Mouse (Mus musculus): Measurements from ENCODE around the gene Ly86.
A peak's percentile ranks its signal among the peaks of the same experiment; 100 is the strongest.

The Ly86 gene

DNA sequence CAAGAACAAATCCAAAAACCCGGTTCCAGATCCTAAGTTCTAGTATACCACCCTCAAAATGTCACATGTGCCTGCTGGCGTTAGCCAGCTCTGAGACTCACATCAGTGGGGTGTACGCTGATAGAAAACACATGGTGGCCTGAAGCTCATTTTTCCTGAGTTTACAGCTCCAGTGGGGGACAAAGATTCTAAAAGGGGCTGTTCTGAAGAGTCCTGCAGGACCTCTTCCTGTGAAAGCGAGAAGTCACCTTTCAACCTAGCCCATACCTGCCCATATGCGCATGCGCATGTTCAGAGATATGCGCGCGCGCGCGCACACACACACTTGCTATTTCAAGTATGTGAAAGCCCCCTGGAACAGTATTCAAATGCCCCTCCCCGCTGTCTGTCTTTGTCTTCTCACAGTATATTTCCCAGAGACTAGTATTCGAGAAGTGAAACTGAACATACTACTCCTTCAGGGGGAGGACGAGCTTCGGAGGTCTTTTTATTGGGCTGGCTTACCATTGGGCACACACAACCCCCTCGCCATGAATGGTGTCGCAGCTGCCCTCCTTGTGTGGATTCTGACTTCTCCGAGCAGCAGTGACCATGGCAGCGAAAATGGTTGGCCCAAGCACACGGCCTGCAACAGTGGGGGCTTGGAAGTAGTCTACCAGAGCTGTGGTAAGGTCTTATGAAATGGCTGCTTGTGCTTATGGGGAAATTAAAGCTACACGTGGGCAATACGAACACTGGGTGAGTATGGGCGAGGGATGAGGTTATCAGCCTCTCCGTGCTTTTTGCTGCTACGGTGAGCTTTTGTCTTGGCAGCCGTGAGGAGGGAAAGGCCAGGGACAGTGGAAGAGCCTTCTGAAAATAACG lies at the start of gene Ly86:
TSS of gene Ly86 (plus strand) at position 300 of the 864 bp plus-strand sequence.
- no peak for DNase-seq

DNA sequence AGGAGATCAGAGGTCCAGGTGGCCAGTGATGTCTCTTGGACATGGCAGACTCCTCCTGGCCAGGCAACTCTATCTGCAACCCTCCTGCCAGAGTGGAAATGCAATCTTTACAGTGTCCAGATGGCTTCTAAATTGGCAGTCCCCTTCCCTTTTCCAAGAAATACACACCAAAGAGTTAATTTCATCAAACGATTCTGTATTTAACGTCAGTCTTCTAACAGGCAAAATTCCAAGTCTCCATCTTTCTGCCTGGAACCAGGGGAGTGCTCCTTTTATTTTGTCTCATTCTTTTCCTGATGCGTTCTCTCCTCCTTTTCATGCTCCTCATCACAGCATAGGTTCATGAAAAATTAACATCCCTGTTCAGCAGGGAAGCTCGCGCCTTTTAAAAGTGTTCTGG lies 47.1 kb upstream of the Ly86 start:
- no peak for DNase-seq

DNA sequence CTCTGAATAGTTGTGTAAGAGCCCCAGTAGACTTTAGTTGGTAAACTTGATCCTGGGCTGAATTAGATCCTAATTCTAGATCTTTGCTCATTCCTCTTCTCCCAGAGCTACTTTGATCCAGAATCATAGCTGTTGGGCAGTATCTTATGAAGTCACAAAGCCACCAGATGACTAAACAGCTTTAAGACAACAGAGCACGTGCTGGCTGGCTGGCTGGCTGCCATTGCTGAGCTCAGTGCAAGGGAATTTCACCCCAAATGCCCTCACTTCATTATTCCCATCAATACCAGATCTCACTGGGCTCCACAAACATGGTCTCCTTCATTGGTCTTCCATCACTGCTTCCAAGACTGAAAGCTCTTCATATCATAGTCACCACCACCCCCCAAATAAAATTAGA lies 46.2 kb upstream of the Ly86 start:
- DNase-seq, result no peak

DNA sequence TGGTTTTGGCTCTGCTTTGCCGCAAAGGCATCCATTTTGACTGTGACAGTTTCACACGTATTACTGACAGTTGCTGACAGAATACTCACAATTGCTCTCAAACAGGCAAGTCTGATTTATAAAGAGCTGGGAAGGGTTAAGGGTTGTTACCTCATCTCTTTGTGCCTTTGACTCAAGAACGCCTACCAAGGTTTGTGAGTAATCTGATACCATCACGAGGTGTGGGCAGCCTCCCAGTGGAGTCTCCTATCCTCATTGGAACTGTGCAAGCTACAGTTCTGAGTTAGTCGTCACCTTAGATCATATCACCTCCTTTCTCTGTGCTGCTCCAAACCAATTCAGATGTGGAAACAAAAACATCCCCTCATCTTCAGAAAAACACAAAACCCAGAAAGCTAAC lies 42.1 kb upstream of the Ly86 start:
- DNase-seq, result no peak

DNA sequence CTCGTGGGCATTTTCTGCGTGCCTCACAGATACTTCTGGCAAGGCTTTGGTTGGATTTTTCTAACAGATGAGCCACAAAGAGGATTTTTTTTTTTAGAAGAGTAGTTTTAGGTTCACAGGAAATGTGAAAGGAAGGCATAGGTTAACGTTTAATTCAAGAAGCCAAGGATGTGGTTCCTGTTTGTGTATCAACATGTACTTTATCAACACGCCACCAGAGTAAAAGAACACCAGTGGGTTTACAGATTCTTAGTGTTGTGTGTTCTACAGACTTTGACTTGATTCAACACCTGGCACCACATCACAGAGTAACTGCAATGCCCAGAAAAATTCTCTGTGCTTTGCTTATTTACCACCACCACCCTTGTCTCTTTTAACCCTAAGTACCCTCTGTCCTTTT lies 37.0 kb upstream of the Ly86 start:
- DNase-seq, result no peak

DNA sequence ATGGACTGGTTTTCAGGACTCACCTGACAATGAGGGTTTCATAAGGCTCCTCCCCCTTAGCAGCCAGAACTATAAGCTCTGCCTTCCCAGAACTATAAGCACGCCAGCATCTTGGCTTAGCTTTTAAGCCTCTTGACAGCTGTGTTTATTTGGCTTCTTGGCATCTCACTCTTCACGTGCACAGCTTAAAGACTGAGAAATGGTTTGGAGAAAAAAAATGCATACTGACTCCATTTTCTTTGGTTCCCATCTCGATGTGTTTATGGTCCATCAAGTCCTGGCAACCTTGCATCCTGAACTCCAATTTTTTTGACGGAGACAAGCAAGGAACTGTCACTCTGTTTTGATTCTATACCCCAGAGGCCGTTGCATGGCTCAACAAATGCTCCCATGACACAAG lies 35.7 kb upstream of the Ly86 start:
- DNase-seq, result peak; percentile 55

DNA sequence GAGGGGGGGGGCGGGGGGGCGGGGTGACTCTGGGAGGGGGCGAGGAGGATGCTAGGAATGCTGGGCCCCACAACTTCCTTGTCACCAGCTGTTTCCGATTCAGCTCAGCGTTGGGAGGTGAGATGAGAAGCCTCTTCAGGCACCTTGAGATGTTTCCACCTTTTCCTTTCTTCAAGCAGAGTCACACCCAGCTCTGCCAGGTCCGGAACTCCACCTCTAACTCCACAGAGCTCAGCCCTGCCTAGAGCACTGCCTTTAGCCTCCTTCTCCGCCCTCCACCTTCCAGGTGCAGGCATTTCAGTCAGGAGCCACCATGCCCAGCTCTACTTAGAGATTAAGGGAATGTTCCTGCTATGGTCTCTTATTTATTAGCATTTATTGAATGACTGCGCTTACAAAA lies 34.7 kb upstream of the Ly86 start:
- DNase-seq, result no peak

DNA sequence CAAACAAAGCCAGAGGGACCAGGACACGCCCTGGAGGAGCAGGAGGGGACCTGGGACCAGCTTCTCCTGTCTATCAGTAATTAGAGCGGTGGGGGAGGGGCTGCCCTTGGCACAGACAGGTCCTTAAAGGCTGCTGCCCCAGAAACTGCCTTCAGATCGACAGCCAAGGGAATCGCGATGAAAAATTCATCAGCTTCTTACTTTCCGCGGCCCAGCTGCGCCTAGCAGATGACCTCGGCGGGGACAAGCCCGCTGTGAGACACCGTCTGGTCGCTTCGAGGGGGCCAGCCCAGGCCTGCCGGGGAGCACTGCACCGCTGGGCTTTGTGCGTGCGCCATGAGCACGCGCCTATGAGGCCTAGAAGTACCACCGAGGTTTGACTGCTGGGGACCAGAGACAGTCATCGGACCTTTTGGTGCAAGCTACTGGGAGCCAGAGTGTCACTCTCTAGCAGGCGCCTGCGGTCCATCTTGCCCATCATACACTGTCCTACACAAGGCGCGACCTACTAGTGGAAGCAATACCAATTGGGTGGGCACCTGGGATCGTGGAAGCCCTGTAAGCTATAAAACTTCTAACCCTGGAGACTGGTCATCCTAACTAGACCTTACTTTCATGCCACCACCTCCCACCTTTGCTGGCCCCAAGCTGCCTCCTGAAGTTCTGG lies 33.3 kb upstream of the Ly86 start:
- DNase-seq, result peak; percentile 81

DNA sequence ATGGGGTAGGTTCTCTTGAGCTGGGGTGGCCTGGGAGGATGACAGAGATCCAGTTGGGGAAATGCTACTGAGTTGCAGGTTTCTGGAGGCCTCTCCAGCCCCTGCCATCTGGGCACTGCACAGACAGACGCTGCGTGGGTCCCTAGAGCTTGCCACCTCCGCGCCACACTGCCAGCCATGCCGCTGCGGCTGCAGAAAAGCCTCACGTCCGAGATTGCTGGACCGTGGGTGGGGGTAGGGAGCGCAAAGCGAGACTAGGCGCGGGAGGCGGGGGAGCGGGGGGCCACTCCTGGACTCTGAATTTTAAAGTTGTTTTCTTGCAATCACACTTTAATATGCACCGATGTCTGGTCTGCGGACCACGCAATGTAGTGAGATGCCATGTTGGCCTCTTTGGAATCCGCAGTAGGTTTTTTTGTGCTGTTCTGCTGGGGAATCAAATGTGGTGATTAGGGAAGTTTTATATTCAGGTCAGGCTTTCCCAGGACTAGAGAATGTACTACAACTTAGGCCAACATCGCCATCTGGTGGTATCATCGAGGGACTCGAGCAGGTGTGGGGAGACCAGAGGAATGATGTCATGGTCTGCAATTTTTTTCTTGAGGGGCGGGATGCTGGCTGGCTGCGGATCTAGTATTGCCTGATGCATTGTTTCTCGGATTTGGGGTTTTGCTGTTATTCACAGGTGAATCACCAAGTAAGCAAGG lies 32.6 kb upstream of the Ly86 start:
- peak; percentile 95 for DNase-seq

DNA sequence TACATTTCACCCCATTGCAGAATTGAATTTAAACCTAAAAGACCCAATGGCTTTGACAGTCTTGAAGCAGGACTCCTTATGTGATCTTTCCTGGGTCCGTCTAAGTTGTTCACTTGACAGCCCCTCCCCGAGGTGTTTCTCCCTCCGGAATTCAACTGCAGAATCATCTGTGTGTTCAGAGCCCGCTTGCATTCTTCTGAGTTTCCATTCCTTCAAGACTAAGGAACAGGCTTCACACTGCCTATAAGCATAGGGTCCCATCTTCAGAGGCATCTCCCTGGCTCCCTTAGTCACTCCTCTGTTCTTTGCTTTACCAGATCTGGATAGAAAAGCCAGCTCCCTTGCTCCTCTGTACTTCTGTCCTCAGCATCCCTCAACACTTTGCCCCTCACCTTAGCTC lies 32.1 kb upstream of the Ly86 start:
- no peak for DNase-seq

DNA sequence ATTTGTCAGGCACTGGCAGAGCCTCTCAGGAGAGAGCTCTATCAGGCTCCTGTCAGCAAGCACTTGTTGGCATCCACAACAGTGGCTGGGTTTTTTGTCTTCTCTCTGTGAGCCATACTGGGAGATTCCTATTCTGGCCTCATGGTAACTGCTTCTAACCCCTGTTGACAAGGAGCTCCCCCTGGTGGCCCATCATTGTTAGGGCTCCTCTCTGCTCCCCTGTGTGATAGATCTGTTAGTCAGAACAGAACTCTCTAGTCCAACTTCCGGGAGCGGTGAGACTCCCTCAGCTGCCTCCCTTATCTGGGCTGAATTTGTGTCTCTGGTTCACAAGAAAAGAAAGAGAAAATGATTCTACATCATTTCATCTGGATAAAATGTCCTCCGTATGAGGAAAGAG lies 19.5 kb upstream of the Ly86 start:
- peak; percentile 58 for DNase-seq

DNA sequence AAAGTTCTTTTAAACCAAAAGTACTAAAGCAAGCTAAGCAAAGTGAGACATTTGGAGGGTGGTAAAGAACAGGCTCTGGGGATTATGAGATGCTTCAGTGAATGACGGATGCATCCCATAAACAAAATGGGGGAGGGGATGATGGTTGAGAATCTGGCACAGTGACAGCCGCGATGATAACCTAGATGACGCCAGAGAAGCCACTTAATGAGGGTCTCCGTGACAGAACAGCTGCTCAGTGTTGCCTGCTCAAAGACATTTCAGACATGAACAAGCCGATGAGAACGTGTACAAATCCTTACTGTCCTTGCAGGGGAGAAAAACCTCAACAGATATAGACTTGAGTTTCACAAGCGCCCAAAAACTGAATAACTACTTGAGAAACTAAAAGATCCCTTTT lies 15.3 kb upstream of the Ly86 start:
- DNase-seq, result peak; percentile 71

DNA sequence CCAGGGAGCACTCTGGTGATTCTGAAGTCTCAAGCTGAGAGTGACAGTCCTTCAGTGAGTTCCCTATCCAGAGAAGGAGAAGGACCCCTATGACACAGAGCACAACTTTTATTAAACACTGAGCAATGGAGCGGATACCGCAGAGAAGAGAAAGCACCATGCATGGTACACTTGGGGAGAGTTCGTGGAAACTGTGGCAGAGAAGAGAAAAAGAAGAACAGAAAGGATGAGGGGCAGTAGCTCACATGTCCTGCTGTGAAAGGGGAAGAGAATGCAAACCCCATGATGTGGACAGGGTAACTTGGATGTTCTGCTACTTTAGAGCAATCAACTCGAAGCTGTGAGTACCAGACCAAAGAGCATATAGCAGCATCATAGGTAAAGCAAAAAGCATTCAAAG lies 14.0 kb upstream of the Ly86 start:
- no peak for DNase-seq

DNA sequence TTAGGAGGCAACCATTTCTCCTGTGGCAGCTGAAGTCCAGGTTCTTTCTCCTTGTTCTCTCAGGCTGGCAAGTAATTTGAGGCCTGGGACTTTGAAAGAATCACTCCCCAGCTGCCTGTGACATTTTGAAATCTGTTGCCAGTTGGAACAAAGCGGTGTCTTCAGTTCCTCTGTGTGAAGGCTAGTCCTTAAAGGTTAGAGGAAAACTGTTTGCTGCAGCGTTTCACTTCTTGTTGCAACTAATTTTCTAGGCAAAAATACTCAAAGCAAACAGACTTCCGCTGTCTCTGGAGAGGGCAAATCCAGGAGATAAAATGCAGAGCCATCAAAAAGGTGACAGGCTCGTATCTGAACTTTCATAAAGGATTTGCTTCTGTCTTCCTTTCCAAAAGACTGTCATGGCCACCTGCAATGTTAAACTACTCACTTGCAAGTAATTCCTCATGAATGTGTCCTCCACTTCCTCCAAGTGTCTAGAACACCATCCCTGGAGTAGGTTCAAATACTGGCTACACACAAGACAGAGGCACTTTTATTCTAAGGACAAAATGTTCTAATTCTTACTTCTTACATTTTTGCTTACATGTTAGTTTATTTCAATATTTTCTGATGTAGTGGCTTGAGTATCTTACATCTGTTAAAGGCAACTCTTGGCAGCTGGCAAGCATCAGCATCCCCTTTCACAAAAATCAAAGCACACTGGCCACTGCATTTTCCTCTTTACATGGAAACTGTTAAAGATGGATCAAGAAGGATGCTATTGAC lies 12.0 kb upstream of the Ly86 start:
- no peak for DNase-seq

DNA sequence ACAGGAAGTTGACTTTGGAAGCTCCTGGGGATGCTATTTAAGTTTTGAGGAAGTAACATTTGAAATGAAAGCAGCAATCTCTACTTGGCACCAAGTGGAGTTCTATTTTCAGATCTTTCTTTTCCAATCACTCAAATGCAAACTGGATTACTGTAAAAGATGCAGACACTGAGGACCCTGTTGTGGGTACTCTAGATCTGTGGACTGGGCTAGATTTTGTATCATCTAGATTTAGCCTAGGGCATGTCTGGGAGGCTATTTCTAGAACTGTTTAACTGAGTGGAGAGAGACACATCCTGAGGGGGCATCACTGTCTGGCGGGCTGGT lies 11.5 kb upstream of the Ly86 start:
- no peak for DNase-seq

DNA sequence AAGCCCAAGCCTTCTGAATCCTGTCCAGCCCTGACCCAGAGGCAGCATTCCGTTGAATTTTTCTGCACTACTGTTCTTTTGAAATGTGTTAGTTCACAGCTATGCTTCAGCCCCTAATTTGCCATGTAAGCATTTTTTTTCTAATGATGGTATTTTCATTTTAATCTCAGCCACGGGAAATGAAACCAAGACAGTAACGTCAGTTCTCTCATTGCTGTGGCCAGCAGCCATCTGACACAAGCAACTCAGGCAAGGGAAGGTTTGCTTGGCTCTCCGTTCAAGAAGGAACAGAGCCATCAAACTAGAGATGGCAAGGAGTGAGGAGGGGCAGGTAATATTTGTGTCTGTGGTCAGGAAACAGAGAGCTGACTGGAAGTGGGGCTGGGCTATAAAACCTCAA lies 7.7 kb upstream of the Ly86 start:
- no peak for DNase-seq

DNA sequence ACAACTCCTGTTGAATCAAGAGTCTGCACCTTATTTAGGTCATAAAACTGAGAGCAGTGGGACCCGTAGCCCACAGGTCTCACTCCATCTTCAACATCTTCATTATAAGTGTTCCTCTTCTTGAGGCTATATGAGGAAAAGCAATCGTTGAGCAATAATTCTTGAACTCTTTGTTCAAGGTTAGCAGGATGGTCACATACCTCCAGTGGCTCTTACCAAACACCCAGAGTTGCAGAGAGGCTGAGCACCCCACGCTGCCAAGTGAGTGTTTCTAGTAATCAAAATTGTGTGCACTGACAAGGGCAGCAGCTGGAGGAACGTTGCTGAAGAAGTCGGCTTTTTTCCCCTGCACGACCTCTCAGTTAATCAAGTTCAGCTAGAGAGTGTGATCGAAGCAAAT lies 7.1 kb upstream of the Ly86 start:
- DNase-seq, result no peak

DNA sequence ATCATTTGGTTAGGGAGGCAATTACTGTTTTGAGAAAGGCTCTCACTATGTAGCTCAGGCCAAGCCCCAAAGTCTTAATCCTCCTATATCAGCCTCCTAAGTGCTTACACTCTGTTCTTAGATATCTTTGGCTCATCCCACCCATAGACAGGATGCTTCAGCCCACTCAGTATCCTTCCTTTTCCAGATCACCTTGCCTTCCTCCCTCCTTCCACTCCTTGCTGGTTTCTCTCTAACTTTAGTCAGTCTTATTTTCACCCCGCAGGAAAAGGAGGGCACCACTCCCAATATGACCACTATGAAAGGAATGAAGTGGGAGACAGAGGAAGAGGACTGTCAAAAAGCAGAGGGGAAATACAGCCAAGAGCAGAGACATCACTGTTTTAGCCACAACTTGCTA lies 2.2 kb upstream of the Ly86 start:
- DNase-seq, result no peak

DNA sequence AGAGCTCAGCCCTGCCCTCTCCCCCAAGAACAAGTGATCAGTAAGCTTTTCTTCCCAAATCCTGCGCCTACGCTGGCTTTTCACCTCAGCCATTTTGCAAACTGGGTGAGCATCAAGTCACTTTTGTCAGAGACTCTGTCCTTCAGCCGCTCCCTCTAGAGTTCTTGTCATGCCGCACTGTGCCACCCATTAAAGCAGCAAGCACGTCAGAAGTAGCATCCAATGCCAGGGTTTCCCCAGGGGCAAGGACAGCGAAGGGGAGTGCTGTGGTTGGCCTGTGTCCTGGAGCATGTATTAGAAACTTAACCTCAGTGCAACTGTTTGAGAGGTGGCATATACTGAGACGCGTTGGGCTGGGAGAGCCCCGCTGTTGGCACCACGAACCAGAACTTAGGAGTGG lies 815 bp downstream of the Ly86 start:
- DNase-seq, result no peak

DNA sequence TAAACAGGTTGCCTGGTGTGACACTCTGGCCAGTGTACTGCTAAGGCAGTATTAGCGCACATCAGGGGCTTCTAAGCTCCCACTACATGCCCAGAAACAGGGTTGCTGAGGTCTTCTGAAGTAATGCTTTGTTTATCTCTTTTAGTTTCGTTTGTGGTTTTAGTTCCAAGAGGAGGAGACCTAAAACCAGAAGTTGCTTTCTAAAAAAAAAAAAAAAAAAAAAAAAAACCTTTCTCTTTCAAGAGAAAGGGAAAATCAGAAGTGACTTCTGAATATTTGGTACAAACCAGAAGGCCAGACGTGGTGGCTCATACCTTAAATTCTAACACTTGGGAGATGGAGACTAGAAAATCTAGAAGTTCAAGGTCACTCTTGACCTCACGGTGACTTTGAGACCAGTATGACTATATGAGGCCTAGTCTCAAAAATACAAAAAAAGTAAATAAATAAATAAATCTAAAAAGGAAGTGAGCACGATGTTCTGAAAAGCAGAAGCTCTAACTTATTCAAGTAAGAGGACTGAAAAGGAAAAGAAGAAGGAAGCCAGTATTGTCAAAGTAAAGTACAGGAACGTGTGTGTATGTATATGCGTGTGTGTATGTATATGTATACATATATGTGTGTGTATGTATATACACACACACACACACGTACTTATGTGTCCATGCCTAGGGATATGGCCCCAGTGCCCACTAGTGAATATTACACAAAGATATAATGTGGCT lies 3.0 kb downstream of the Ly86 start:
- no peak for DNase-seq

DNA sequence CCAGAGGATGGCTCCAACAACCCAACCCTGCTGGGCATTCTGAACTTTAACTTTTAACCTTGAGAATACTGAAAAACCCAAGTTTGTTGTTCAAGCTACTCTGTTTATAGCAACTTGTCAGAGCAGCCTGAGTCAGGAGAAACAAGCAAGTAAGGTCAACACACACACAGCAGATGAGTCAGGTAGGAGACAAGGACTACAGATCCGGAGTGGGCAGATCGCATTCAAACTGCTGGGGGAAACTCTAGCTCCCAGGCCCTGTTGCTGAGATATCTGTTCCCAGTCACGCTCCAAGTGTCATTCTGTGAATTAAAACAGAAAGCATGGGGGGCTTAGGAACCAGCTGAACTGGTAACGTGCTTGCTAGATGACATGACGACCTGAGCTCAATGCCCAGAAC lies 4.0 kb downstream of the Ly86 start:
- no peak for DNase-seq

DNA sequence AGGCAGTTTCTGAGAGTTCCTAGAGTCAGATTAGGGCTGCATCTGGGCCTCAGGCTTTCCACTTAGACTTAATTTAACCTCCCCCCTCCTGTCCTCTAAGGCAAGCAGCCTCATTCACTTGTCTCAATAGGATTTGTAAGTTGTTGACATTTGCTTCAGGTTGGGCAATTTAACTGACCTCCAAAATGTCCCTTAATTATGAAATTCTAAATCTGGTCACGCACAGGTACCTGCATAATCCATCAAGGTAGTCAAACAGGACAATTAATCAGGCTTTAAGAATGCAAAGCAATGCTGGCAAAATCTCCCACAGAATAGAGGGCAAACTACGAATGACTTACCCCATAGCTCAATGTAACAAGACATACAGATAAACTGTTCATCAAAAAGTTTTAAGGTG lies 8.0 kb downstream of the Ly86 start:
- no peak for DNase-seq

DNA sequence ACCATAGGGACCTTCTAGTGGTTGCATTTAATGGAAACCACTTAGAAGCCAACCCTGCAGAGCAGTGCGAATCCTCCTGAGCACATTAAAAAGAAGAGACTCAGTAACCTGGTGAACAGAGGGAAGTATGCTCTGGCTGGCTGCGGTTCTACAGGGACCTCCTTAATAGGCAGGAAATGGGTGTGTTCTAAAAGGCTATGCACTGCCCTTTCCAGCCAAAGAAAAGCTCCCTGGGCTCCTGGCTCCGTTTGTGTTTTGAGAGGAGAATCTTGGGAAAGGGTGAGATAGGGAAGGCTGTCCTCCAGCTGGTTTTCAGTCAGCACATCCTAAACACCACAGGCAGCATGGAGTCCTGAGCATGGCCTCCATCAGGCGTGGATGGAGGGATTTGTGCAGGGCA lies 8.9 kb downstream of the Ly86 start:
- DNase-seq, result no peak
